Mouse (Mus musculus): ENCODE data around the gene Pkig. TPM values are rescaled to one million over a fixed set of nuclear protein-coding genes. Genes with fewer than 3 reads are reported as not detected.
"Not testable (repeated sequence)": the region's sequence is repeated elsewhere in the genome, so short reads cannot be mapped to it uniquely, and the experiment has no call there.

The Pkig gene
- polyA plus RNA-seq, 1 experiment from 2014 or later: 133 TPM

- Histone ChIP-seq H3K4me1 (replicated peaks; ENCODE audit: control insufficient read depth, insufficient read depth, low read length) (no peaks in the 10 kb centered on the region), H3K36me3 (ENCODE audit: control insufficient read depth, insufficient read depth, low read length) (peaks cover 52% of the 10 kb centered on the region), H3K4me3 (ENCODE audit: low read length) (no peak overlapping the region), H3K9me3 (ENCODE audit: control insufficient read depth, low read length) (no peaks in the 10 kb centered on the region), H3K4me2 (ENCODE audit: low read depth, low read length) (no peak overlapping the region), H3K27ac (ENCODE audit: low read length) (no peak overlapping the region), H3K27me3 (ENCODE audit: control insufficient read depth, insufficient read depth, low read depth, low read length) (no peaks in the 10 kb centered on the region), H3K9ac (ENCODE audit: low read length) (no peak overlapping the region)
- no peak for ATAC-seq (ENCODE audit: low read depth)
- WGBS: 67% methylated on average over 3 of the region's 3 CpGs
These were observed 40.8 kb upstream of the Pkig start for GRCm38 (mm10) chr2:163617232-163617863.

- 78% methylated on average over 4 of the region's 4 CpGs for WGBS
- no peaks in the 10 kb centered on the region for H3K27me3 ChIP-seq (ENCODE audit: control insufficient read depth, insufficient read depth, low read depth, low read length)
These were observed 40.3 kb upstream of the Pkig start for GRCm38 (mm10) chr2:163617874-163618273.

GRCm38 (mm10) chr2:163620451-163620850 is 37.7 kb upstream of the Pkig start:
- no peaks in the 10 kb centered on the region for H3K27me3 ChIP-seq (ENCODE audit: control insufficient read depth, insufficient read depth, low read depth, low read length)
- peaks cover 51% of the 10 kb centered on the region for H3K36me3 ChIP-seq (ENCODE audit: control insufficient read depth, insufficient read depth, low read length)
- ATAC-seq (ENCODE audit: low read depth): peak; percentile 75
- H3K9ac ChIP-seq (ENCODE audit: low read length): no peak overlapping the region
- H3K9me3 ChIP-seq (ENCODE audit: control insufficient read depth, low read length): no peaks in the 10 kb centered on the region
- no peak overlapping the region for H3K4me2 ChIP-seq (ENCODE audit: low read depth, low read length)
- 61% methylated on average over 8 of the region's 8 CpGs for WGBS
- no peak overlapping the region for H3K27ac ChIP-seq (ENCODE audit: low read length)
- H3K4me3 ChIP-seq (ENCODE audit: low read length): no peak overlapping the region
- H3K4me1 ChIP-seq (replicated peaks; ENCODE audit: control insufficient read depth, insufficient read depth, low read length): no peaks in the 10 kb centered on the region

More at GRCm38 (mm10) chr2:163617874-163618273, 40.3 kb upstream of the Pkig start:
- Histone ChIP-seq H3K9ac (ENCODE audit: low read length) (no peak overlapping the region), H3K36me3 (ENCODE audit: control insufficient read depth, insufficient read depth, low read length) (peaks cover 54% of the 10 kb centered on the region), H3K4me3 (ENCODE audit: low read length) (no peak overlapping the region), H3K4me1 (replicated peaks; ENCODE audit: control insufficient read depth, insufficient read depth, low read length) (no peaks in the 10 kb centered on the region), H3K27ac (ENCODE audit: low read length) (no peak overlapping the region), H3K9me3 (ENCODE audit: control insufficient read depth, low read length) (no peaks in the 10 kb centered on the region), H3K4me2 (ENCODE audit: low read depth, low read length) (no peak overlapping the region)
- ATAC-seq (ENCODE audit: low read depth): no peak

DNA sequence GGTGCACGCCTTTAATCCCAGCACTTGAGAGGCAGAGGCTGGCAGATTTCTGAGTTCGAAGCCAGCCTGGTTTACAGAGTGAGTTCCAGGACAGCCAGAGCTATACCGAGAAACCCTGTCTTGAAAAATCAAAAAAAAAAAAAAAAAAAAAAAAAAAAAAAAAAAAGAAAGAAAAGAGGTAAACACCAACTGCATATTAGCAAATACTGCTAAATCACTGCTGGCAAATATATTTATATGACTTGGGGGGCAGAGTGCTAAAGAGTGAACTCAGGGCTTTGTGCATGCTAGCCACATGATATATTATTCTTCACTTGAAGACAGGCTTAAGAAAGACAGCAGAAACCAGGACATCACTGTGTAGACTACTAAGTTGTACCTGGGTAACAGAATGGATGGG is 36.8 kb upstream of the Pkig start:
- H3K4me3 ChIP-seq (ENCODE audit: low read length); H3K4me1 ChIP-seq (replicated peaks; ENCODE audit: control insufficient read depth, insufficient read depth, low read length); ATAC-seq (ENCODE audit: low read depth); H3K27ac ChIP-seq (ENCODE audit: low read length); H3K27me3 ChIP-seq (ENCODE audit: control insufficient read depth, insufficient read depth, low read depth, low read length); H3K9me3 ChIP-seq (ENCODE audit: control insufficient read depth, low read length); H3K9ac ChIP-seq (ENCODE audit: low read length); H3K4me2 ChIP-seq (ENCODE audit: low read depth, low read length): not testable (repeated sequence)
- peaks cover 51% of the 10 kb centered on the region for H3K36me3 ChIP-seq (ENCODE audit: control insufficient read depth, insufficient read depth, low read length)
- 84% methylated on average over 3 of the region's 3 CpGs for WGBS

GRCm38 (mm10) chr2:163631223-163631622 is 27.0 kb upstream of the Pkig start:
- Histone ChIP-seq H3K36me3 (ENCODE audit: control insufficient read depth, insufficient read depth, low read length) (peaks cover 60% of the 10 kb centered on the region), H3K9ac (ENCODE audit: low read length) (no peak overlapping the region), H3K27me3 (ENCODE audit: control insufficient read depth, insufficient read depth, low read depth, low read length) (no peaks in the 10 kb centered on the region), H3K4me2 (ENCODE audit: low read depth, low read length) (no peak overlapping the region), H3K4me1 (replicated peaks; ENCODE audit: control insufficient read depth, insufficient read depth, low read length) (no peaks in the 10 kb centered on the region), H3K9me3 (ENCODE audit: control insufficient read depth, low read length) (no peaks in the 10 kb centered on the region), H3K27ac (ENCODE audit: low read length) (no peak overlapping the region), H3K4me3 (ENCODE audit: low read length) (no peak overlapping the region)
- 91% methylated on average over 4 of the region's 4 CpGs for WGBS
- ATAC-seq (ENCODE audit: low read depth): no peak

- WGBS: 93% methylated on average over 2 of the region's 2 CpGs
- peaks cover 57% of the 10 kb centered on the region for H3K36me3 ChIP-seq (ENCODE audit: control insufficient read depth, insufficient read depth, low read length)
- ATAC-seq (ENCODE audit: low read depth): no peak
- H3K27ac ChIP-seq (ENCODE audit: low read length): no peak overlapping the region
- no peaks in the 10 kb centered on the region for H3K27me3 ChIP-seq (ENCODE audit: control insufficient read depth, insufficient read depth, low read depth, low read length)
- H3K4me3 ChIP-seq (ENCODE audit: low read length): no peak overlapping the region
- no peak overlapping the region for H3K4me2 ChIP-seq (ENCODE audit: low read depth, low read length)
- H3K4me1 ChIP-seq (replicated peaks; ENCODE audit: control insufficient read depth, insufficient read depth, low read length): no peaks in the 10 kb centered on the region
- no peak overlapping the region for H3K9ac ChIP-seq (ENCODE audit: low read length)
- H3K9me3 ChIP-seq (ENCODE audit: control insufficient read depth, low read length): no peaks in the 10 kb centered on the region
These were observed 26.5 kb upstream of the Pkig start for GRCm38 (mm10) chr2:163631715-163632114.

GRCm38 (mm10) chr2:163634211-163634610 is 24.0 kb upstream of the Pkig start:
- no peak for ATAC-seq (ENCODE audit: low read depth)
- Histone ChIP-seq H3K4me2 (ENCODE audit: low read depth, low read length) (no peak overlapping the region), H3K9me3 (ENCODE audit: control insufficient read depth, low read length) (no peaks in the 10 kb centered on the region), H3K27me3 (ENCODE audit: control insufficient read depth, insufficient read depth, low read depth, low read length) (no peaks in the 10 kb centered on the region), H3K4me3 (ENCODE audit: low read length) (no peak overlapping the region), H3K4me1 (replicated peaks; ENCODE audit: control insufficient read depth, insufficient read depth, low read length) (peaks cover 18% of the 10 kb centered on the region), H3K27ac (ENCODE audit: low read length) (no peak overlapping the region), H3K36me3 (ENCODE audit: control insufficient read depth, insufficient read depth, low read length) (peaks cover 40% of the 10 kb centered on the region), H3K9ac (ENCODE audit: low read length) (no peak overlapping the region)
- WGBS: 92% methylated on average over 2 of the region's 2 CpGs

DNA sequence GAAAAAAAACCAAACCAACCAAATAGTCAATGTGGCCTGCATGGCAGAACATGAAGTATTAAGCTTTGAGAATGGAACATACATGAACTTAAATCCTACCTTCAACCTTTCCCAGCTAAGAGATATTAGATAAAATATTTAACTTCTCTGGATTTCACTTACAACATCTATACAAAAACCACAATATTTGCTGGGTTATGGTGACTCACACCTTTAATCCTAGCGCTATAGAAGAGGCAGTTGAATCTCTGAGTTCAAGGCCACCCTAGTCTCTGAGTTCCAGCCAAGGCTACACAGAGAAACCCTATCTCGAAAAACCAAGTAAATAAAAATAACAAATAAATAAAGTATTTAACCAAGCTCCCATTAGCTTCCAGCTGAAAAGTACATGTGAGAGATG is 22.1 kb upstream of the Pkig start:
- Histone ChIP-seq H3K9ac (ENCODE audit: low read length) (no peak overlapping the region), H3K4me2 (ENCODE audit: low read depth, low read length) (no peak overlapping the region), H3K36me3 (ENCODE audit: control insufficient read depth, insufficient read depth, low read length) (peaks cover 25% of the 10 kb centered on the region), H3K4me1 (replicated peaks; ENCODE audit: control insufficient read depth, insufficient read depth, low read length) (peaks cover 21% of the 10 kb centered on the region), H3K9me3 (ENCODE audit: control insufficient read depth, low read length) (no peaks in the 10 kb centered on the region), H3K27ac (ENCODE audit: low read length) (no peak overlapping the region), H3K4me3 (ENCODE audit: low read length) (no peak overlapping the region), H3K27me3 (ENCODE audit: control insufficient read depth, insufficient read depth, low read depth, low read length) (no peaks in the 10 kb centered on the region)
- ATAC-seq (ENCODE audit: low read depth): no peak
- 82% methylated on average over 2 of the region's 2 CpGs for WGBS

DNA sequence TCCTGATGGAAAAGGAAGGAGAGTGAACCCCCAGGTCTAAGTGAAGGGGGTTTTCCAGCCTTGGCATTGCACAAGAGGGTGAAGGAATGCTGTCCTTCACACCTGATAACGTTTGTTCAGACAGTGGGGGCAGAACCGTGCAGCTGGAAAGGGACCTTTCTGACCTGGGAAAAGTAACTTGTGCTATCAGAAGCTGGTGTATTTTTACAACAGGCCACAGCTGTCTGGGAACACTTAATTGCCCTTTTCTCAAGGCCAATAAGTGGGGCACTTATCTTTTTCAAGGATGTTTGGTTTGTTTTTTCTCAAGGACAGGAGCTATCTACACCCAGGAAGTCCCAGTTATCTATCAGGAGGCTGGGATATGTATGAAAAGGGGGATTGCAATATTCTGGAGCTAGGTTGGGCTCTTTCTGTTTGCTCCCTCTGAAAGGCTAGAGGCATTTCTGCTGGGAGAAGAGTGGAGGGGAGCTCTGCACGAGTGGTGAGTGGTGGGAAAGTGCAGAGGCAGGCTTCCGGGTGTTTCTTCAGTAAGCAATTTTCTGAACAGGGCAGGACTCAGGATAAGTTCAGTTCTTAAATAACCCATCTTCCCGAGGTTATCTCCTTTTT is 20.4 kb upstream of the Pkig start:
- no peak overlapping the region; the same call in 1 of the 2 replicates for H3K27ac ChIP-seq (ENCODE audit: low read length)
- no peaks in the 10 kb centered on the region for H3K9me3 ChIP-seq (ENCODE audit: control insufficient read depth, low read length)
- 17% methylated on average over 5 of the region's 5 CpGs for WGBS
- no peak overlapping the region for H3K4me3 ChIP-seq (ENCODE audit: low read length)
- H3K9ac ChIP-seq (ENCODE audit: low read length): no peak overlapping the region
- ATAC-seq (ENCODE audit: low read depth): no peak
- H3K36me3 ChIP-seq (ENCODE audit: control insufficient read depth, insufficient read depth, low read length): peaks cover 11% of the 10 kb centered on the region; the same call in 1 of the 2 replicates
- H3K4me2 ChIP-seq (ENCODE audit: low read depth, low read length): no peak overlapping the region
- peaks cover 25% of the 10 kb centered on the region for H3K4me1 ChIP-seq (replicated peaks; ENCODE audit: control insufficient read depth, insufficient read depth, low read length)
- no peaks in the 10 kb centered on the region for H3K27me3 ChIP-seq (ENCODE audit: control insufficient read depth, insufficient read depth, low read depth, low read length)
